Mouse (Mus musculus) megakaryocyte, embryonic 14.5 days (primary cell): Measurements from ENCODE around the gene Ech1.

Source experiments
- FLI1 ChIP-seq: IDR thresholded peaks from 2 replicates; pipeline ENCODE4 v1.6.1; 2012; ENCODE audit warnings: low read length, inconsistent platforms, mixed read lengths
- GATA1 ChIP-seq: IDR thresholded peaks from 3 replicates; pipeline ENCODE4 v1.6.1; 2012; ENCODE audit warnings: mixed read lengths, low read length, inconsistent platforms, borderline replicate concordance

DNA sequence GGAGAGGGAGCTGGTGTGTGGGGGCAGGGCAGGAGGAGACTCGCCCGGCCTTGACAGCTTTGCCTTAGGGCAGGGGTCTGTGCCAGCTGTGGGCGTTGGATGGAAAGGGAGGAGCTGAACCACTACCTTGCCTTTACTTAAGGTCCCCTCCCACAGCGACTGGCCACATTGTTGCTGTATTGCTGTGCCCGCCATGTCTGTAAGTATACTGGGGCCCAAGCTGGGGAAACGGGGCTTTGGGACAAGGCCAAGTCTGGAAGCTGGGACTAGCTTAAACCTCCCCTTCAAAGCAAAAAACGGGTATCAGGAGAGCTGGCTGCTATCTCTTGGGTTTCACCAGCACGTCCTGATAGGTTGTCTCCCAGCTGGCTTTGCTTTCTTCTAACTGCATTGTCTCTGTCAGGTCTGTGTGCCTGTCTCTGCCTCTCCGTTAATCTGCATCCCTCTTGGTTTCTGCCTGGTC, 39.3 kb downstream of the Ech1 start:
- no peak for TF ChIP-seq GATA1
- no peak for TF ChIP-seq FLI1
